Mouse (Mus musculus) embryo, embryonic 9.5 days (tissue): Measurements from ENCODE around the gene Cfap157.

Experiments
- DNase-seq: peaks from one replicate; pipeline ENCODE4 v3.0.0-alpha.2; 2017; ENCODE audit errors: extremely low spot score

Cfap157 gene

DNA sequence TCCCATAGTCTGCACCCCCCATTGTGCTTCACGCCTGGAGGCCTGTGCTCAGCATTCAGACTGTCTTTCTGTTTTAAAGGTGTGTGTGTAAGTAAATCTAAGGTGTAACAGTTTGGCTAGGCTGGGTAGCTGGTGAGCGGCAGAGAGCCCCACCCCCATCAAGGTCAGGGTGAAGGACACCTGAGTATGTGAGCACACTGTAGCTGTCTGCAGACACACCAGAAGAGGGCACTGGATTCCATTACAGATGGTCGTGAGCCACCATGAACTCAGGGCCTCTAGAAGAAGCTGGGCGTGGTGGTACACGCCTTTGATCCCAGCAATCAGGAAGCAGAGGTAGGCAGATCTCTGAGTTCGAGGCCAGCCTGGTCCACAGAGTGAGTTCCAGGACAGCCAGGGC lies 2.5 kb downstream of the Cfap157 start:
- DNase-seq: no peak

DNA sequence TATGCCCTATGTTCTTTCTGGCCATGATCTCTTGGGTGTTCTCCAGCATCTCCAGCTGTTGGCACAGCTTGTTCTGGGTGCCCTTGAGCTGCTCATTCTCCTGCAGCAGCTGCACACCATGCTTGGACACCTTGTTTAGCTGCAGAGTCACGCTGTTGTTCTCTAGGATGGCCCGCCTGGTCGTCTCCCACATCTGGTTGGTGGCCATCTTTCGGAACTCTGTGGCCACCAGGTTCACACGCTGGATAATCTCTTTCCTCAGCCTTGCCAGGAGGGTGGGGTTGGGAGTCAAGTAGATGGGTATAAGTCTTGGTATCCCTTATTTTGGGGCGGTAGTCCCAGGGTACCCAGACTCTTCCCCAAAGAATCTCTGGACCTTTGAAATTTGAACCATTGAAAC lies 4.5 kb downstream of the Cfap157 start:
- no peak for DNase-seq

DNA sequence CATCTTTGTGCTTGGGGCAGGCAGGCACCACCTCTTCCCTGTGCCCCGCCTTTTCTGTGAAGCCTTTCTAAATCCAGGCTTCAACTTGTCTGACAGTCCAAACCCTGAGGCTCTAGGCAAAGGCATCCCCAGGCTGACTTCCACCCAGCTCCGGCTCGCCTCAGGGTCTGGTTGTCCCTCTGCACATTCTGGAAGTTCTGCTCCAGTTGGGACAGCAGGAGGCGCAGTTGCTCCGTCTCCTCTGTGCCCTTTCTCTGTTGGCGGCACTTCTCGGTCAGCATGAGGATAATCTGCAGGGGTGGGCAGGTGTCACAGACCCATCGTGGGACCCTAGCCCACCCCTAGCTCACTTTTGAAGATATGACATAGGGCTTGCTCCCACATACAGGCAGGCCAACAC lies 5.1 kb downstream of the Cfap157 start:
- peak; percentile 69 for DNase-seq

DNA sequence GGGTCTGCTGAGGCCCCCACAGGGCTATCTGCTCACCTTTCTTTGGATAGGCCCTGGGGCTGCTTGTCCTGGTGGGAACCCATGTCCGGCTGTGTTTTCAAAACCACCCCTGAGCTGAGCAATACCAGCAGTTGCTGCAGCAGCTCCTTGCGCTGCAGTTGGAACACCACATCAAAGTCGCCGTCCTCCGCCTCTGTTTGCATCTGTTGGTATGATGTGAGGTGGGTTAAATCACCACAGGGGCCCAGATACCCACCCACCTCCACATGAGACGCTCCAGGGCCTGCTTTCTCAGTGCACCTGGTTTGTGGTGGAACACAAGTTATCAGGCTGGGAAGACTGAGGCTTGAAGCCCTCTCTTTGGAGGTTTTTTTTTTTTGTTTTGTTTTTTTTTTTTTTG lies 6.1 kb downstream of the Cfap157 start:
- DNase-seq: no peak

DNA sequence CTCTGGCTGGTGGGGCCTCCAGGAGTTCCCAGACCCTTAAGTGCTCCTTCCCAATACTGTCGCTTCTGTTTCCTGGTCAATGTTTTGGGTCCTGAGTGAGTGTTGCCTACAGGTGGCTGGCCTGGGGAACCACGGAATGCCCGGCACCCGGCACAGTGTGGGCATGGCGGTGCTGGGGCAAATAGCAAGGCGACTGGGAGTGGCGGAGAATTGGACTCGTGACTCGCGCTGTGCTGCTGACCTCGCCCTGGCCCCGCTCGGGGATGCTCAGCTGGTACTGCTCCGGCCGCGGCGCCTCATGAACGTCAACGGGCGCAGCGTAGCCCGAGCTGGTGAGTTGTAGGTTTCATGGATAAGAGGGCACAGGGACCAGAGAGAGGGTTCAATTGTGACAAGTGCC lies 8.0 kb downstream of the Cfap157 start:
- DNase-seq: no peak

DNA sequence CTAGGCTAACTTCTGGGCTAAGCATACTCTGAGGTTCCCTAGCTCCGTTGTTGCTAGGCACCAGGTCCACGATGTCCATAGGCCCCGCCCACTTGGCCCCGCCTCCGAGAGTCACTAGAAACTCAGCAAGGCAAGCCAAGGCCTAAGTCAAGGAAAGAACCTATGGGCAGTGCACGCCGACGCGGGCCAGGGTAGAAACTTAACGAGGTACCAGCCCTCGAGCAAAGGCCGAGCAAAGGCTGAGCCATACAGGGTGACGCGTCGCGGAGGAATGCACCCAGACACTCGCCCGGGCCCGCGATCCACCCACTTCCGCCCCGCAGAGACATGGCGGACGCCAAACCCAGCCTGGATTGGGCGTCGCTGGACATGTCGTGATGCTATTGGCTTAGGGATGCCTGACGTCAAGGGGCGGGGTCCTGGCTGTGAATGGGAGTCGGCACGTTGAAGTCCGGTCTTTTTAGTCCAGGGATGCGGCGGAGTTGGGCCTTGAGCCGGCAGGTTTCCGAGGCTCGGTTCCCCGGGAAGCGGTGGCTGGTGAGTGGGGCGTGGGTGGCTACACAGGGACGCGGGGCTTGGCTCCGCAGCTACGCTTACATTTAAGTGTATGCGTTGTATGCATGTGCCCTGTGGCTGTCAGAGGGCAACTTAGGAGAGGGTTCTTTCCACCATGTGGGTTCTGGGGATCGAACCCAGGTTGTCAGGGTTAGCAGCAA lies 8.7 kb downstream of the Cfap157 start, which contains the start of the genes Ttc16 and Ptrh1:
Gene Ttc16 (minus strand): TSS at position 275 of the 716 bp plus-strand sequence.
Gene Ptrh1 (plus strand): TSS at position 428 of the 716 bp plus-strand sequence.
- peak; percentile 98 for DNase-seq

DNA sequence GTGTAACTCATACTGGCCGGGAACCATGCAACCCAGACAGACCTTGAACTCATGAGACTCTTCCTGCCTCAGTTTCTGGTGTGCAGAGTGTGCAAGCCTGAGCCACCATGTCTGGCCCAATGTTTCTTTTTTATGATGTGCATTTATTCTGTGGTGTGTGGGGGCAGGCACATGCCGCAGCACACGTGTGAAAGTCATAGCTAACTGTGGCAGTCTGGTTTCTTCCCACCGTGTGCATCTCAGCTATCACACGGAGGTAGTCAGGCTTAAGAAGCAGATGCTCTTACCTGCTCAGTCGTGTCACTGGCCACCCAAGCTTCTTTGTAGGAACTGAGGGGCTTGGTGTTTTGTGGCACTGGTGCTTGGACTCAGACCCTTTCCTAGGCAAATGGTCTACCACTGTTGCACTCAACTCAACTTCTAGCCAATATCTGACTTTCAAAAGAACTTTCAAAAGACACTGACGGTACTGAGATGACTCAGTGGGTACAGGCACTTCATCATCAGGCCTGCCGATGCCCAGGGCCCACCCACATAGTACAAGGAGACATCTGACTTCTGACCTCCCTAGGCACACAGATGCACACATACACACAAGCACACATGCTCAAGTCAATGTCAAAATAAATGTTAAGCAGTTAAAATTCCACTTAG lies 11.5 kb downstream of the Cfap157 start:
- DNase-seq: no peak

DNA sequence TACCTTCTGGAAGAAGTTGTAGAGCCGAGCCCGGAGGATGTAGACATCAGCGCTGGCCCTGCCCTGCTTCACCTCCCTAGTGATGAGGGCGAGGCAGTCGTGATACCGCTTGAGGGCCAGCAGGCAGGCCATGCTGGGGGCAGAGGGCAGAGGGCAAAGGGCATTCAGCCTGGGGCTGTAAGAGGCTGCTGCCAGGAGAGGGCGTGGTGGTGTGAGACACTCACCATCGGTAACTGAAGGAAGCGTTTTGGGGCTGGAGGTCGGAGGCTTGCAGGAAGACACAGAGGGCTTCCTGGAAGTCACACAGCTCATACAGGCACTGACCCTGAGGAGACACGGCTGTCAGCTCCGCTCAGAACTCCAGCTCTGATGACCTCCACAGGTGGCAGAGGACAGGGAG lies 12.3 kb downstream of the Cfap157 start:
- DNase-seq: peak; percentile 36

DNA sequence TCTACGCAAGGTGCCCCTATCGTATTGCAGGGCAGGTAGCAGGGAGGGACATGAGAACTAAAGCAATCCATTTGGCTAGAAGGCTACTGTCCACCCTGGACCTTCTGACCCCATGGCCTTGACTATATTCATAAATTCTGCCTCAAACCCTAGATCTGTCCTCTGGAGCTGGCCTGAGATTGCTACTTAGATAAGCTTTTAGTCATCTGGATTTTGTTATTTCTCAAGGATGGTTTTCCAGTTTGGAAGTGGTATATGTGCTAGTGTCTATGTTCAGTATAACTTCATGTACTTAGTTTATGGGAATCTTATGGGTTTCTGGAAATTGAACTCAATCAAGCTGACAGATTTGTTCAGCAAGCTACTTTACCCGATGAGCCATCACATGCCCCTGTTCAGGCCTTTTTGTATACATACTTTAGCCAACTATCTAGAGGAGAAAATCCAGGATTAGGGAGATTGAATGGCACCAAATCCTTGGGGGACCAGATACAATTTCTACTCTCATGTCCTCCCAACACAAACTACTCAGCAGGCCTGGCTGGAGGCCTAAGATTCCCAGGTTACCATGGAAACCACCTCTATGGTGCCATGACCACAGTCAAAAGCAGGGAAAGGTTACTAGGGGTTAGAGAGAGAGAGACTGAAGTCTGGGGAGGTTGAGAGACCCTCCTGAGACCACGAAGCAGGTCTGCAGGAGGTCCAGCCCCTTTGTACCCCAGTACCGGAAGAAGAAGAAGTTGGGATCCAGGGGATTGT lies 14.7 kb downstream of the Cfap157 start:
- DNase-seq: no peak

DNA sequence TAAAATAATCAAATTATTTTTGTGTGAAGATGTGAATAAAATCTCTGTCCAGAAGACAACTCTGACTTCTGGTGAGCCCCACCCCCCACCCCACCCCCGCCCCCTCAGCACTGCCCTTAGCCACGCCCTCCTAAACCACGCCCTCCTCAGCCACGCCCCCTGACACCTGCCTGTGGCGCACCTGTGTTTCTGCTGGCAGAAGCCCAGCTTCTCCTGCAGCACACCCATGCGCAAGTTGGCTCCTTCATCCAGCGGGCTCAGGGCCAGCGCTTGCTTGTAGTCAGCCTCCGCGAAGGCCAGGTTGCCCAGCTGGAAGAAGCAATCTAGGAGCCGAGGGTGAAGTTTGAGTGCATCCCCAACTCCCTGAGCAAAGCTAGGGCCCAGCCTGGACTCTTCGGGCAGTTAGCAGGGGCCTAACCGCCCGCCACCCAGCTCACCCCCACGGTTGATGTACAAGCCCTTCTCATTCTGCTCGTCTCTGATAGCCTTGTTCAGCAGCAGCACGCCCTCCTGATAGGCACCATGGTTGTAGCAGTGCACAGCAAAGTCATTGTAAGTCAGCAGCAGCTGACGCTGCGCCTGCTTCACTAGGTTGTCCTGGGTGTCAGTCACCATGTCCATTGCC lies 15.5 kb downstream of the Cfap157 start:
- DNase-seq: no peak

DNA sequence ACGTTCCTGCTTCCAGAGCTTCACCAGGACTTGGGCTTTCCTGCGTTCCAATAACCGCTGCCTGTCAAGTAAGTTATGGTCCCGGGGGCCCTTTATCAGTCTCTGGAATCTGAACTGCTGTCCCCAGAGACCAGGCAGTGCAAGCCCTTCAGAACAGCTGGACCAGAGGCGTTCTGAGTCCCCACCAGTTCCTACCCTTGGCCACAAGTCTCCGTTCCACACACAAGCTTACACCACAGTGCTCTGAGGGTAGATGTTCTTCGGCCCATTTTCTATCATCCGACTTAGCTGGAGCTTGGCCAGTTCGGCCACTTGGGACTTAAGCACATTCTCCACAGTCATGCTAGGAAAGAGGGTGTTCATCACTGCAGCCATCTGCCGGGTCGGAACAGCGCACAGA lies 17.0 kb downstream of the Cfap157 start:
- DNase-seq: no peak

DNA sequence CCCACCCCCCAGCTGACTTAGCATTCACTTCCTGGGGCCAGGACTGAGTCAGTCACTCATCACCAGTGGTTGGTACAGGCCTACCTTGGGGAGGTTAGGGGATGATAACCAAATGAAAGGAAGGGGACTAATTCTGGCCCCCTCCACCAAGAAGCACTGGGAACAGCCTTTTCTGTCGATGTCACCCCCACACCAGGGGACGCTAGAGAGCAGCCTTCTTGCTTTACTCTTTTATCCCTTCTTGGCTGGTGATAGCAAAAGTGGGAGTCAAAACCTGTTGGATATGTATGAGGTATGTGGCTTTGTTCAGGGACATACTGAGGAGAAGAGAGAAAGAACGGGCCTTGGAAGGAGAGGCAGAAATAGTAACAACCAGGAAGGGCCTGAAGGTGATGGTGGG lies 20.9 kb downstream of the Cfap157 start:
- no peak for DNase-seq

DNA sequence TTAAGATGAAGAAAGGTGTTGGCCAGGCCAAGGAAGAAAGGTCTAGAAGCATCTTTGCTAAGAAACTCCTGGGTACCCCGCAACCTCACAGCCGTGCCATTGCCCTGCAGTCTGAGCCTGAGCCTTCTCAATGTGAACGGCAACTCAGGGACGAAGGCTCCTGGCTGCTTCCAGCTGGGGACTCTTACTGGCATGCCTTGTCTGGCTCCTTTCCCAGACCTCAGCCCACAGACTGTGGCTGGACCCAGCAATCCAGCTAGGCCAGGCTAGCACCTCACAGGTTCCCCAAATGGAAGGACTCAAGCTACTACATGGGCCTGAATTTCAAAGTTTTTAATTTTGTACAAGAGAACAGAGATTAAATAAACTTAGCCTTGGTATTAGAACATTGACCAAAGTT lies 22.4 kb downstream of the Cfap157 start:
- DNase-seq: no peak

DNA sequence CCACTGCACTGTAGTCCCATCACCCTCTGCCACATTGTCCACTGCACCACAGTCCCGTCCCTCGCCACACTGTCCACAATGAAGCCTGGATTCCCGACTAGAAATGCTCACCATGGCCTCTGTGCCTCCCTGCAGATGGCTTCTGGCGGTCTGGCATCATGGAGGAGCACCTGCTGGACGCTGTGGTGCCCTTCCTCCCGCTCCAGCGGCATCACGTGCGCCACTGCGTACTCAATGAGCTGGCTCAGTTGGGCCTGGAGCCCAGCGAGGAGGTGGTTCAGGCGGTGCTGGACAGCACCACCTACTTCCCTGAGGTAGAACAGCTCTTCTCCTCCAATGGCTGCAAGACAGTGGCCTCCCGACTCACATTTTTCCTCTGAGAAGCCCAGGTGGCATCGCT lies 22.9 kb downstream of the Cfap157 start:
- DNase-seq: no peak

DNA sequence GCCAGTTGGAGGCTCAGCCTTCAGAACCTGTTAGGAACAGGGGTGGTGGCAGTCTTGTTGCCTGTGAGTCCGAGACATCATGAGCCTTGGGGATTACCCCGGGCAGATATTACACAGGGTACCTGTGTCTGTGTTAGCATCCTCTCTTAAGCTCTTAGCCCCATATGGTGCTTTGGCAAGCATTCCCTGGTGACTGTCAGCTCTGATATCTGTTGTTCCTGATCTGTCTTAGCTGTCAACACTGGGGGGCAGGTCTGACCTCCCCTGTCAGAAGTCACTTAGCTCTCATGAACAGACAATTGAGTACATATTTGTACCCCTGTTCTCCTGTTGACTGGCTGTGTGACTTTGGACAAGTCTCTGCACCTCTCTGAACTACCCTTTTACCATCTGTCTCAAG lies 25.2 kb downstream of the Cfap157 start:
- DNase-seq: no peak

DNA sequence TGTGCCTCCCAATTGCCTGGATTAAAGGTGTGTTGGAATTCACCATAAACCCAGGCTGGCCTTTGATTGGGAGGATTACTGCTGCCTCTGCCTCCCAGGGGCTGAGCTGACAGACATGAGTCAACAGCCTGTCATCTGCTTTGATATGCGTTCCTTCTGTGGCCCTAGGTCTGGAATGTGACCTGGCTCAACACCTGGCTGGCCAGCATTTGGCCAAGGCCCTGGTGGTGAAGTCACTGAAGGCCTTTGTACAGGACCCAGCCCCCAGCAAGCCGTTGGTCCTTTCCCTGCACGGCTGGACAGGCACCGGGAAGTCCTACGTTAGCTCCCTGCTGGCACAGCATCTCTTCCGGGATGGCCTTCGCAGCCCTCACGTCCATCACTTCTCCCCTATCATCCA lies 25.7 kb downstream of the Cfap157 start:
- no peak for DNase-seq

DNA sequence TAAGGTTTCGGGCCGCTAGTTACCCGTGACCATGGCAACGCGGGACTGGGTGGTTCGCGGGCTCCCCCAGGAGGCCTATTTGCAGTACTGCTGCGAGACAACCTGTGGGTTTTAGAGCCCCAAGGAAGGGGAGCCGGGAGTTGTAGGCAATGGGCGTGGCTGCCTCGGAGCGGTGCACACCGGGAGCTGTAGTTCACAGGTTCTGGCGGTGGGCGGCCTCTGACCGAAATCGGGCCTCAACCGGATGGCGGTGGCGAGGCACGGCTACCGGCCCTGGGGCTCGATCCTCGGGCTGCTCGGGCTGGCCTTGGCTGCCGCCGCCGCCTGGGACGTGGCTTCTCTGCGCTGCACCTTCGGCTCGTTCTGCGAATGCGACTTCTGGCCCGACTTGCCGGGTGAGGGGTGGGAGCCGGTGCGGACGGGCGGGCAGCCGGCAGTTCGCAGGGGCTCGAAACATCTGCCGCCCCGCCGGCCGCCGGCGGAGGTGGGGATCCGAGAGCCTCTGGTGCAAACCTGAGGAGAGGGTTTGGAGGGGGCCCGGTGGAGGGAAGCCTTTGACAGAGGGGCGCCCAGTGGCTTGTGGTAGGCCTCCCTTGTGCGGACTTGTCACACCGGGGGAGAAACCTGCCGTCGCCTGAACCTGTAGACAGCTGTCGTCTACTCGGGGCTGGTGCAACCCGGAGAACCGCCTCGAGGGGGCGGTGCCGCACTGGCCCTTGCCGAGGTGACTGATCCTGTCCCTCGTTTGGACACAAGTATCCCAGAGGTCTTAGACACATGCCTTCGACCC lies 27.0 kb downstream of the Cfap157 start, which contains the start of gene Tor2a:
Gene Tor2a (plus strand): TSS at position 179 of the 790 bp plus-strand sequence.
- peak; percentile 97 for DNase-seq

DNA sequence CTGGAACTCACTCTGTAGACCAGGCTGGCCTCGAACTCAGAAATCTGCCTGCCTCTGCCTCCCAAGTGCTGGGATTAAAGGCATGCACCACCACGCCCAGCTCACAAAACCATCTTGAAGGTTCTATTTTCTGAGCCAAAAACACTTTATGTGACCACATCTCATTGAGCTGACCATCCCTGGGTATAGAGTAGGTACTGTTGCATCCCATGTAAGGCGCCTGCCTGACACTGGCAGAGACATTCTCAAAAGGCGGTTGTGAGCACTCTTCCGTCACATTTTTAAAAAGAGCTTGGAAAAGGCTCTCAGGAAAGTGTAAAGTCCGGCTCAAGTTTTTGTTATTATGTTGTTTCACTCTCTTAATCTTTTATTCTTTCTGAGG lies 27.6 kb downstream of the Cfap157 start:
- no peak for DNase-seq

DNA sequence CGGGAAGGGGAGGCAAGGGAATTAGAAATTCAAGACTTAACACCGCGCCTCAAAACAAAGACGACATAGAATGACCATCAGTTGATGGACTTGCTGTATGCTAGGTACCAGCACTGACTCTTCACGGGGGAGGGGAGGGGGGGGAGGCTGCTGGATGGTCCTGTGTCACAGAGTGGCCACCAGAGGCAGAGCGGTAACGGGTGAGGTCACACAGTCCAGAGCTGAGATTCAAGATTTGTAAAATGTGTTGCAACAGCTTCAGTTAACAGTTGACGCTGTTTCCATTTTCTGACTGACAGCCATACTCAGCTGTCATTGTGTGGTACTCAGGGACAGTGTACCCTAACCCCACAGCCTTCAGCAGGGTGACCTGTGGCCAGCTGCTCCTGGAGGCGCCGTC lies 32.0 kb downstream of the Cfap157 start:
- no peak for DNase-seq

DNA sequence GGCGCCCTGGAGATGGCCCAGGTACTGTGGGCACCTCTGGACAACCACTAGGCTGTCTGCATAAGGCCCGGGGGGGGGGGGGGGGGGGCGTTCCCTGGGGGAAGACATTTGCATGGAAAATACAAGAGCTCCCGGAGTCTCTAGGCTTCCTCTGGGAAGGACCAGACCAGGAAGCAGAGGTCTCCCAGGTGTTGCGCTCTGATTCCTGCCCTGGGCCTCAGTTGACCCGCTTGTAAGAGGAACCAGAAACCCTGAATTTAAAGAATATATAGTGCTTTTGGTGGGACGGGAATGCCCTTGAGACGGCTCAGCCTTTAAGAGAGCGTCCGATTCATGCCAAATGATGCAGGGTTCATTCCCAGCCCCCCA lies 32.6 kb downstream of the Cfap157 start:
- no peak for DNase-seq

DNA sequence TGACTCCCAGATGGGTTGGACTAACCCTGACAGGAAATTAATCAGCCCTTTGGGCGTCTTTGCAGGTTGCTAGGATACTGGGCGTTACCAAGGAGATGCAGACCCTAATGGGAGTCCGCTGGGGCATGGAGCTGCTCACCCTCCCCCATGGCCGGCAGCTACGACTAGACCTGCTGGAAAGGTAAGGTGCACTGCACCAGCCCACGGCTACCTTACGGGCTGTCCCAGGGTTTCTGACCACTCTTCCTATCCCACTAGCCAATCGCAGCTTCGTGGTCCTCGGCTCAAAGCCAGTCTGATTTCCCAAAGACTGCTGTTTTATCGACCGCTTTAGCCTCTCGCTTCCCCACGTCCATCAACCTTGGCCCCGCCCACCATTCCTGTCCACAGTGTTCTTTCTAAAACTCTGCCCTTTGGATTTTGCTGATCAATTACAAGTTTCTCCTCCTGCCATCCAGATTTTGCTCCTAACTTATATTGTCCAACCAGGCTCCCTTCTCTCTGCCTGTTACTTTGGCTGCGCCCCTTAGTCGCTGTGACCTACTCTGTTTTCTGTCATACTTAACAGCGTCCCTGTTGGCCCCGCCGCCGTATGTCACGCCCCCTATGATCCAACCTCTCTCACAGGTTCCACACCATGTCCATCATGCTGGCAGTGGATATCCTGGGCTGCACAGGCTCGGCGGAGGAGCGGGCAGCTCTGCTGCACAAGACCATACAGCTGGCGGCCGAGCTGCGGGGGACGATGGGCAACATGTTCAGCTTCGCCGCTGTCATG lies 33.2 kb downstream of the Cfap157 start:
- peak; percentile 88 for DNase-seq
